Mouse (Mus musculus) liver, embryonic 14.5 days (tissue): ENCODE data around the gene 4930402H24Rik. TPM values are rescaled to one million over a fixed set of nuclear protein-coding genes. Genes with fewer than 3 reads are reported as not detected.

Source experiments
- ATAC-seq: fragments of 200-750 bp; cut with Nextera tagmentation; 2 replicates; pipeline ENCODE4 v1.8.0; 2017; ENCODE audit warnings: moderate number of reproducible peaks, mild to moderate bottlenecking, moderate library complexity; ENCODE audit not compliant: insufficient read depth
- DNase-seq, 3 experiments: peaks; one replicate each; pipeline ENCODE4 v3.0.0-alpha.2; 2012 to 2013; ENCODE audit warnings: low read depth in 3 of 3, low spot score in 3 of 3
- H3K27ac ChIP-seq: fragments of 300-500 bp; sonication (generic); 2 replicates; pipeline ENCODE4 v1.5.1; 2014; ENCODE audit warnings: moderate library complexity, mild to moderate bottlenecking, control low read depth, inconsistent platforms
- H3K27me3 ChIP-seq: fragments of 300-500 bp; sonication (generic); 2 replicates; pipeline ENCODE4 v1.6.1; 2014; ENCODE audit warnings: mild to moderate bottlenecking, low read length, moderate library complexity; ENCODE audit not compliant: control insufficient read depth, insufficient read depth
- H3K36me3 ChIP-seq: fragments of 300-500 bp; sonication (generic); replicated peaks from 2 replicates; pipeline ENCODE4 v1.6.1; 2014; ENCODE audit warnings: low read depth; ENCODE audit not compliant: control insufficient read depth, insufficient read depth
- H3K4me1 ChIP-seq, 2 experiments: fragments of 200-500 bp in 1 of 2; fragments of 300-500 bp in 1 of 2; sonication (generic) in 1 of 2; replicated peaks; 2 replicates each; pipeline ENCODE4 v1.6.1; 2012 to 2014; ENCODE audit warnings: antibody characterized with exemption in 1 of 2, inconsistent platforms in 1 of 2, low read length in 1 of 2; ENCODE audit not compliant: control insufficient read depth in 2 of 2, insufficient read depth in 2 of 2
- H3K4me2 ChIP-seq: fragments of 300-500 bp; sonication (generic); 2 replicates; pipeline ENCODE4 v1.6.1; 2014; ENCODE audit warnings: low read depth, mild to moderate bottlenecking, control low read depth, moderate library complexity
- H3K4me3 ChIP-seq, 2 experiments: fragments of 200-500 bp in 1 of 2; fragments of 300-500 bp in 1 of 2; sonication (generic) in 1 of 2; 2 replicates each; pipeline ENCODE4 v1.5.1; 2012 to 2014; ENCODE audit warnings: low read depth in 2 of 2, low read length in 2 of 2, mild to moderate bottlenecking in 2 of 2, control low read depth in 1 of 2, inconsistent platforms in 1 of 2, moderate library complexity in 1 of 2; ENCODE audit not compliant: insufficient read depth in 1 of 2
- H3K9ac ChIP-seq: fragments of 300-500 bp; sonication (generic); replicated peaks from 2 replicates; pipeline ENCODE4 v1.6.1; 2014; ENCODE audit warnings: mild to moderate bottlenecking, control low read depth, moderate library complexity
- H3K9me3 ChIP-seq: fragments of 300-500 bp; sonication (generic); 2 replicates; pipeline ENCODE4 v1.6.1; 2016; ENCODE audit warnings: low read length, mixed read lengths; ENCODE audit not compliant: control insufficient read depth
- CTCF ChIP-seq: IDR thresholded peaks from 2 replicates; pipeline ENCODE4 v1.5.1; 2016; ENCODE audit warnings: antibody characterized with exemption, low read depth, control low read depth
- EP300 ChIP-seq: IDR thresholded peaks from 2 replicates; pipeline ENCODE4 v1.6.1; 2016; ENCODE audit warnings: antibody characterized with exemption, low read depth
- WGBS: fragments of 180-500 bp; shearing (Covaris S2); extraction: QIAGEN DNeasy Blood & Tissue Kit; methylation state at CpG from one replicate; pipeline ENCODE4 v1.1.7; 2014; ENCODE audit not compliant: insufficient replicate concordance; 5-methylcytosine and 5-hydroxymethylcytosine counted together
- polyA plus RNA-seq, 2 experiments: library from polyadenylated mRNA; depleted of rRNA in 1 of 2; stranded (reverse) in 1 of 2; unstranded in 1 of 2; fragments of >200 nt; fragmentation: Nextera tagmentation in 1 of 2; extraction: Ambion mirVana in 1 of 2; gene quantifications; 2 replicates each; pipeline versions ENCODE4 v1.2.1 to v1.2.3; 2012 to 2014

4930402H24Rik gene
- polyA plus RNA-seq, 2 experiments = 4.4 to 6.9 TPM

DNA sequence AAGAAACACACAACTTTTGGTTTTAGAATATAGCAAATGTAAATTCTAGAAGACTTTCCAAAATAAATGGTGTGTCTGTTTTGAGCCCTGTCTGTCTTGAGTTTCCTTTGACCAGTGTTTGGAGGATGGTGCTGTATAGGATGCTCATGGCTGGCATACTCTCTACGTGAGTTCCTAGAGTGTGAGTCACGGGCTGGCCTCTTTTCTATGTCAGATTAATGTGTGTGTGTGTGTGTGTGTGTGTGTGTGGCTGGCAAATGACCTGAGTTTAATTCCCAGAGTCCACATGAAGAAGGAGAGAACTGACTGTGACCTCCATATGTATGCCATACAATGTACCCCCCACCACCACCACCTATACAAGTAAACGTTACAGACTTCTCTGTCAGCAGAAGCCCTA, 224.7 kb downstream of the 4930402H24Rik start:
- Histone ChIP-seq H3K4me1 (no peaks in the 10 kb centered on the region), H3K9me3 (no peaks in the 10 kb centered on the region), H3K4me3 (no peak overlapping the region), H3K36me3 (peaks cover 36% of the 10 kb centered on the region), H3K27me3 (no peaks in the 10 kb centered on the region), H3K9ac (no peak overlapping the region), H3K4me2 (no peak overlapping the region), H3K27ac (no peak overlapping the region)
- ATAC-seq = no peak
- 79% methylated on average over 3 of the region's 3 CpGs for WGBS
- TF ChIP-seq EP300 (no peak), CTCF (no peak)
- DNase-seq = no peak

GRCm38 (mm10) chr2:130679899-130680298, 226.3 kb downstream of the 4930402H24Rik start:
- Histone ChIP-seq H3K36me3 (peaks cover 52% of the 10 kb centered on the region), H3K27me3 (no peaks in the 10 kb centered on the region), H3K4me3 (no peak overlapping the region), H3K27ac (no peak overlapping the region), H3K9ac (no peak overlapping the region), H3K9me3 (no peaks in the 10 kb centered on the region), H3K4me2 (no peak overlapping the region), H3K4me1 (no peaks in the 10 kb centered on the region)
- DNase-seq (no peak), ATAC-seq (no peak)
- TF ChIP-seq CTCF (no peak), EP300 (no peak)
- 84% methylated on average over 6 of the region's 6 CpGs for WGBS

GRCm38 (mm10) chr2:130679154-130679553, 227.1 kb downstream of the 4930402H24Rik start:
- Histone ChIP-seq H3K4me3 (no peak overlapping the region), H3K27ac (no peak overlapping the region), H3K36me3 (peaks cover 56% of the 10 kb centered on the region), H3K4me1 (no peaks in the 10 kb centered on the region), H3K9ac (no peak overlapping the region), H3K9me3 (no peaks in the 10 kb centered on the region), H3K27me3 (no peaks in the 10 kb centered on the region), H3K4me2 (no peak overlapping the region)
- no peak for TF ChIP-seq CTCF
- TF ChIP-seq EP300 = no peak
- 87% methylated on average over 12 of the region's 12 CpGs for WGBS
- ATAC-seq (no peak), DNase-seq (no peak)

GRCm38 (mm10) chr2:130677211-130677610, 229.0 kb downstream of the 4930402H24Rik start:
- ATAC-seq (no peak), DNase-seq (no peak)
- no peak overlapping the region for H3K9ac ChIP-seq
- no peaks in the 10 kb centered on the region for H3K4me1 ChIP-seq
- H3K27ac ChIP-seq = no peak overlapping the region
- no peak overlapping the region for H3K4me3 ChIP-seq
- H3K4me2 ChIP-seq = no peak overlapping the region
- no peaks in the 10 kb centered on the region for H3K9me3 ChIP-seq
- TF ChIP-seq CTCF (no peak), EP300 (no peak)
- H3K36me3 ChIP-seq = peaks cover 73% of the 10 kb centered on the region
- H3K27me3 ChIP-seq = no peaks in the 10 kb centered on the region
- WGBS = 78% methylated on average over 10 of the region's 10 CpGs

- peaks cover 12% of the 10 kb centered on the region for H3K36me3 ChIP-seq
- TF ChIP-seq CTCF (peak; percentile 96), EP300 (peak; percentile 53; the same call in 1 of the 2 replicates)
- H3K9ac ChIP-seq = peak within 1 kb of the TSS; percentile 77
- 1% methylated on average over 31 of the region's 31 CpGs for WGBS
- H3K4me2 ChIP-seq = peak within 1 kb of the TSS; percentile 96
- ATAC-seq = peak; percentile 65
- H3K4me3 ChIP-seq = peak within 1 kb of the TSS; percentile 79 to 99
- peak; percentile 81 to 83 (median 82) for DNase-seq
- H3K4me1 ChIP-seq = peaks cover 20 to 27% of the 10 kb centered on the region in 2 experiments
- H3K27ac ChIP-seq = peak within 1 kb of the TSS; percentile 80
- no peaks in the 10 kb centered on the region for H3K9me3 ChIP-seq
- H3K27me3 ChIP-seq = no peaks in the 10 kb centered on the region
Observed at GRCm38 (mm10) chr2:130667559-130667958, 238.6 kb downstream of the 4930402H24Rik start, which contains the start of gene Itpa. Itpa (plus strand) TSS chr2:130667610.
